Mouse (Mus musculus) forebrain, embryonic 16.5 days (tissue): ENCODE data around the gene Mmp21. TPM values are rescaled to one million over a fixed set of nuclear protein-coding genes. Genes with fewer than 3 reads are reported as not detected.
"Not testable (repeated sequence)": the region's sequence is repeated elsewhere in the genome, so short reads cannot be mapped to it uniquely, and the experiment has no call there.

Source experiments
- ATAC-seq: fragments of 200-750 bp; cut with Nextera tagmentation; 2 replicates; pipeline ENCODE4 v1.8.0; 2017; ENCODE audit warnings: mild to moderate bottlenecking, moderate library complexity
- H3K27ac ChIP-seq: fragments of 300-500 bp; sonication (generic); 2 replicates; pipeline ENCODE4 v1.5.1; 2014; ENCODE audit warnings: low read length, control low read depth
- H3K27me3 ChIP-seq: fragments of 300-500 bp; sonication (generic); replicated peaks from 2 replicates; pipeline ENCODE4 v1.6.1; 2014; ENCODE audit warnings: low read length; ENCODE audit not compliant: control insufficient read depth, insufficient read depth
- H3K36me3 ChIP-seq: fragments of 300-500 bp; sonication (generic); 2 replicates; pipeline ENCODE4 v1.6.1; 2014; ENCODE audit not compliant: control insufficient read depth, insufficient read depth
- H3K4me1 ChIP-seq: fragments of 300-500 bp; sonication (generic); replicated peaks from 2 replicates; pipeline ENCODE4 v1.6.1; 2014; ENCODE audit warnings: low read length; ENCODE audit not compliant: control insufficient read depth, insufficient read depth
- H3K4me2 ChIP-seq: fragments of 300-500 bp; sonication (generic); 2 replicates; pipeline ENCODE4 v1.6.1; 2014; ENCODE audit warnings: mild to moderate bottlenecking, low read length, control low read depth
- H3K4me3 ChIP-seq: fragments of 300-500 bp; sonication (generic); replicated peaks from 2 replicates; pipeline ENCODE4 v1.5.1; 2014; ENCODE audit warnings: mild to moderate bottlenecking, low read length, control low read depth
- H3K9ac ChIP-seq: fragments of 300-500 bp; sonication (generic); replicated peaks from 2 replicates; pipeline ENCODE4 v1.6.1; 2014; ENCODE audit warnings: low read depth, low read length, control low read depth
- H3K9me3 ChIP-seq: fragments of 300-500 bp; sonication (generic); 2 replicates; pipeline ENCODE4 v1.6.1; 2016; ENCODE audit warnings: low read length; ENCODE audit not compliant: control insufficient read depth
- WGBS: fragments of 180-500 bp; shearing (Covaris S2); extraction: QIAGEN DNeasy Blood & Tissue Kit; methylation state at CpG from one replicate; pipeline ENCODE4 v1.1.7; 2014; 5-methylcytosine and 5-hydroxymethylcytosine counted together
- polyA plus RNA-seq: library from polyadenylated mRNA; unstranded; fragments of >200 nt; fragmentation: Nextera tagmentation; extraction: Ambion mirVana; gene quantifications from 2 replicates; pipeline ENCODE4 v1.2.1, GENCODE M21; 2015

Mmp21 gene
- polyA plus RNA-seq, 1 experiment from 2014 or later = 0.16 TPM

- H3K9me3 ChIP-seq = no peaks in the 10 kb centered on the region
- ATAC-seq = no peak
- H3K36me3 ChIP-seq = no peaks in the 10 kb centered on the region
- no peaks in the 10 kb centered on the region for H3K27me3 ChIP-seq
- H3K4me1 ChIP-seq = no peaks in the 10 kb centered on the region
- no peak overlapping the region for H3K9ac ChIP-seq
- WGBS = 96% methylated on average over 10 of the region's 10 CpGs
- H3K27ac ChIP-seq = no peak overlapping the region
- H3K4me2 ChIP-seq = no peak overlapping the region
- no peak overlapping the region for H3K4me3 ChIP-seq
Measured at GRCm38 (mm10) chr7:133702333-133702732, 22.5 kb upstream of the Mmp21 start.

GRCm38 (mm10) chr7:133701366-133701765, 21.5 kb upstream of the Mmp21 start:
- H3K27me3 ChIP-seq = no peaks in the 10 kb centered on the region
- H3K4me3 ChIP-seq = no peak overlapping the region
- H3K36me3 ChIP-seq = no peaks in the 10 kb centered on the region
- no peaks in the 10 kb centered on the region for H3K4me1 ChIP-seq
- H3K27ac ChIP-seq = no peak overlapping the region
- 93% methylated on average over 7 of the region's 7 CpGs for WGBS
- H3K9ac ChIP-seq = no peak overlapping the region
- H3K4me2 ChIP-seq = no peak overlapping the region
- no peak for ATAC-seq
- no peaks in the 10 kb centered on the region for H3K9me3 ChIP-seq

GRCm38 (mm10) chr7:133699885-133700284, 20.0 kb upstream of the Mmp21 start:
- Histone ChIP-seq H3K9me3 (no peaks in the 10 kb centered on the region), H3K27ac (no peak overlapping the region), H3K36me3 (no peaks in the 10 kb centered on the region), H3K4me3 (no peak overlapping the region), H3K4me1 (no peaks in the 10 kb centered on the region), H3K4me2 (no peak overlapping the region), H3K9ac (no peak overlapping the region), H3K27me3 (no peaks in the 10 kb centered on the region)
- ATAC-seq = no peak
- WGBS = 91% methylated on average over 4 of the region's 4 CpGs

- 90% methylated on average over 12 of the region's 12 CpGs for WGBS
- Histone ChIP-seq H3K27me3 (no peaks in the 10 kb centered on the region), H3K9ac (no peak overlapping the region), H3K9me3 (no peaks in the 10 kb centered on the region), H3K36me3 (no peaks in the 10 kb centered on the region), H3K4me3 (no peak overlapping the region), H3K4me2 (no peak overlapping the region), H3K4me1 (no peaks in the 10 kb centered on the region), H3K27ac (no peak overlapping the region)
- no peak for ATAC-seq
Measured at GRCm38 (mm10) chr7:133698021-133698709, 18.3 kb upstream of the Mmp21 start.

GRCm38 (mm10) chr7:133685644-133686043, 5.8 kb upstream of the Mmp21 start:
- not testable (repeated sequence) for H3K4me3 ChIP-seq

GRCm38 (mm10) chr7:133684701-133685100, 4.8 kb upstream of the Mmp21 start:
- WGBS = 95% methylated on average over 6 of the region's 6 CpGs
- H3K9me3 ChIP-seq = peaks cover 3% of the 10 kb centered on the region; the same call in 1 of the 2 replicates
- no peak overlapping the region for H3K9ac ChIP-seq
- H3K4me3 ChIP-seq = no peak overlapping the region
- no peaks in the 10 kb centered on the region for H3K27me3 ChIP-seq
- ATAC-seq = no peak
- H3K4me2 ChIP-seq = no peak overlapping the region
- no peak overlapping the region for H3K27ac ChIP-seq
- no peaks in the 10 kb centered on the region for H3K4me1 ChIP-seq
- peaks cover 12% of the 10 kb centered on the region for H3K36me3 ChIP-seq

More at GRCm38 (mm10) chr7:133685644-133686043, 5.8 kb upstream of the Mmp21 start:
- H3K4me2 ChIP-seq, H3K9me3 ChIP-seq, H3K27me3 ChIP-seq, H3K4me1 ChIP-seq, ATAC-seq, H3K9ac ChIP-seq, H3K27ac ChIP-seq: not testable (repeated sequence)
- peaks cover 17% of the 10 kb centered on the region for H3K36me3 ChIP-seq

- WGBS = 84% methylated on average over 5 of the region's 5 CpGs
- Histone ChIP-seq H3K4me3 (no peak overlapping the region), H3K9me3 (peaks cover 3% of the 10 kb centered on the region; the same call in 1 of the 2 replicates), H3K9ac (no peak overlapping the region), H3K27me3 (no peaks in the 10 kb centered on the region), H3K4me1 (no peaks in the 10 kb centered on the region), H3K4me2 (no peak overlapping the region), H3K27ac (no peak overlapping the region), H3K36me3 (peaks cover 7% of the 10 kb centered on the region)
- ATAC-seq = no peak
Measured at GRCm38 (mm10) chr7:133684110-133684509, 4.2 kb upstream of the Mmp21 start.

GRCm38 (mm10) chr7:133683626-133684025, 3.8 kb upstream of the Mmp21 start:
- no peak overlapping the region for H3K4me2 ChIP-seq
- H3K4me1 ChIP-seq = no peaks in the 10 kb centered on the region
- H3K27ac ChIP-seq = no peak overlapping the region
- peaks cover 3% of the 10 kb centered on the region; the same call in 1 of the 2 replicates for H3K9me3 ChIP-seq
- ATAC-seq = no peak
- H3K36me3 ChIP-seq = peaks cover 2% of the 10 kb centered on the region
- no peak overlapping the region for H3K4me3 ChIP-seq
- H3K9ac ChIP-seq = no peak overlapping the region
- 84% methylated on average over 5 of the region's 5 CpGs for WGBS
- H3K27me3 ChIP-seq = no peaks in the 10 kb centered on the region

- H3K4me1 ChIP-seq = no peaks in the 10 kb centered on the region
- 59% methylated on average over 4 of the region's 4 CpGs for WGBS
- H3K4me3 ChIP-seq = no peak overlapping the region
- H3K27me3 ChIP-seq = no peaks in the 10 kb centered on the region
- H3K9ac ChIP-seq = no peak overlapping the region
- H3K36me3 ChIP-seq = no peaks in the 10 kb centered on the region
- no peak for ATAC-seq
- no peaks in the 10 kb centered on the region; the same call in 1 of the 2 replicates for H3K9me3 ChIP-seq
- no peak overlapping the region for H3K27ac ChIP-seq
- no peak overlapping the region for H3K4me2 ChIP-seq
Measured at GRCm38 (mm10) chr7:133679439-133679838, 422 bp downstream of the Mmp21 start.

- no peak for ATAC-seq
- Histone ChIP-seq H3K9ac (no peak overlapping the region), H3K4me2 (no peak overlapping the region), H3K27ac (no peak overlapping the region), H3K27me3 (no peaks in the 10 kb centered on the region), H3K4me1 (no peaks in the 10 kb centered on the region), H3K4me3 (no peak overlapping the region), H3K9me3 (no peaks in the 10 kb centered on the region), H3K36me3 (no peaks in the 10 kb centered on the region)
- 88% methylated on average over 8 of the region's 8 CpGs for WGBS
Measured at GRCm38 (mm10) chr7:133678716-133679115, 1.1 kb downstream of the Mmp21 start.
